Mouse (Mus musculus) Patski (cell line): ENCODE data around the gene Gm4792. TPM values are rescaled to one million over a fixed set of nuclear protein-coding genes. Genes with fewer than 3 reads are reported as not detected.

ENCODE experiments used
- ATAC-seq: fragments of 100-300 bp; one replicate; pipeline ENCODE4 v1.8.0; 2021
- CTCF ChIA-PET: fragments of 350-600 bp; sonication (Branson Sonifier 250); formaldehyde crosslinking; loops from one replicate; lab custom pipeline; 2022; ENCODE audit warnings: inconsistent platforms; lab: Charles Lee
- POLR2A ChIA-PET: fragments of 350-600 bp; sonication (Branson Sonifier 250); formaldehyde crosslinking; loops from one replicate; lab custom pipeline; 2022; ENCODE audit warnings: antibody characterized with exemption, inconsistent platforms; lab: Charles Lee
- DNase-seq: peaks from one replicate; pipeline ENCODE4 v3.0.0-alpha.2; 2011; ENCODE audit warnings: low read depth, low spot score
- H3K27me3 ChIP-seq: fragments of 371-371 bp; one replicate; pipeline ENCODE4 v1.5.1; 2021
- CTCF ChIP-seq: fragments of 100-300 bp; IDR thresholded peaks from one replicate; pipeline ENCODE4 v1.5.1; 2021
- in situ Hi-C: fragments of 300-500 bp; cut with MboI; formaldehyde crosslinking; loops from 3 replicates; pipeline ENCODE4 v1.11.1; 2018; ENCODE audit warnings: low pct_unique_long_range_greater_than_20kb, mixed read lengths
- polyA plus RNA-seq: library from polyadenylated mRNA; unstranded; gene quantifications from one replicate; pipeline ENCODE4 v1.2.3, GENCODE M21; 2021

The Gm4792 gene
- polyA plus RNA-seq, 1 experiment from 2014 or later = not detected

DNA sequence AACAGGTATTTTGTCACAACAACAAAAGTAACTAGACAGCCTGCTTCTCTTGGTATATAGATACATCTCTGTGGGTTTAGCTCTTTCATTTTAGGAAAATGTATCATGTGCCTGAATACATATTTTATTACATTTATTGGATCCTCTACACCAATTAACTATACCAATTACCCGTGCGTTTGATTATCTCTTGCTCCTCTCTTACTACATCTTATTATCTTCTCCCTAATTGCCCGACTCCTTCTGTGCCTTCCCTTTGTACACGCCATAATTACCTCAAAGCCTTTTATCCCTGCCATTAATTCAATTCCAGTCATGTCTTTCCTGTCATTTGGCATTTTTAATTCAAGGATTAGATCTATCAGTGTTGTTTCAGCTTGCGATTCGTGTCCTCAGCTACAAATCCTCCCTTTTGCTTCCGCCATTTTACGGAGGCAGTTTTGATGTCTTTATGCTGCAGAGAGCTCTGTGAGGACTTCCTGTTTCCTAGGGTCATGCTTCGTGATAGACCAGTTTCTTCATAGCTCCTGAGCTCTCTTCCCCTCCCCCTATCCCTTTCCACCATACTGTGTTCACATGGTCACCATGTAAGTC is 5.7 kb upstream of the Gm4792 start:
- CTCF ChIA-PET = interaction anchor here (1.5 kb wide), 1 partner anchor 23 kb away, joined by 3 read pairs; no protein-coding TSS in a partner anchor
- in situ Hi-C loops = no loop called here

GRCm38 (mm10) chr10:94299301-94299700 is 798 bp upstream of the Gm4792 start:
- no peak for DNase-seq
- TF ChIP-seq CTCF = no peak
- POLR2A ChIA-PET = interaction anchor here (0.6 kb wide), 1 partner anchor 9 kb away, joined by 7 read pairs; no protein-coding TSS in a partner anchor
- CTCF ChIA-PET = interaction anchor here (1.4 kb wide), 1 partner anchor 29 kb away, joined by 3 read pairs; no protein-coding TSS in a partner anchor
- H3K27me3 ChIP-seq = peaks cover 13% of the 10 kb centered on the region
- in situ Hi-C loops = no loop called here
- no peak for ATAC-seq

More for the DNA sequence above, 5.7 kb upstream of the Gm4792 start:
- ATAC-seq (no peak), DNase-seq (no peak)
- H3K27me3 ChIP-seq = peaks cover 7% of the 10 kb centered on the region
- TF ChIP-seq CTCF = no peak
- POLR2A ChIA-PET = no interaction called here

- DNase-seq (no peak), ATAC-seq (no peak)
- POLR2A ChIA-PET = no interaction called here
- in situ Hi-C loops = no loop called here
- peaks cover 13% of the 10 kb centered on the region for H3K27me3 ChIP-seq
- CTCF ChIA-PET = no interaction called here
- TF ChIP-seq CTCF = no peak
These were observed 2.4 kb downstream of the Gm4792 start for GRCm38 (mm10) chr10:94295923-94296605.

GRCm38 (mm10) chr10:94294933-94295750 is 3.4 kb downstream of the Gm4792 start:
- H3K27me3 ChIP-seq = peaks cover 13% of the 10 kb centered on the region
- POLR2A ChIA-PET = no interaction called here
- CTCF ChIA-PET = no interaction called here
- in situ Hi-C loops = no loop called here
- ATAC-seq = peak; percentile 17
- TF ChIP-seq CTCF = no peak
- DNase-seq = peak; percentile 24

DNA sequence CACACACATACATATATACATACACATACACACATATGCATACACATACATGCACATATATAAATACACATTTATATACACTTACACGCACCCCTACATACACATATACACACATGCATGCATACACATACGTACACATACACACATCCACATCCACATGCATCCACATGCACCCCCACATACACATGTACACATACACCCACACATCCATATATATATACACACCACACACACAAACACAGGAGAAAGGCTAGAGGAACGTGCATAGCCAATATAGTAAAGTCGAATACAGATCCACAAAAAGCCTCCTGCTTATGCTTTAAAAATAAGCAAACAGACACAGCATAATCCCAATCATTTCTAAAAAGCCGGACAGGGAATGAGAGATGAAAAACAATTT is 4.1 kb downstream of the Gm4792 start:
- no peak for ATAC-seq
- POLR2A ChIA-PET = no interaction called here
- DNase-seq = no peak
- in situ Hi-C loops = no loop called here
- peaks cover 8% of the 10 kb centered on the region for H3K27me3 ChIP-seq
- CTCF ChIA-PET = no interaction called here
- TF ChIP-seq CTCF = no peak

GRCm38 (mm10) chr10:94282797-94283196 is 15.7 kb downstream of the Gm4792 start:
- no peaks in the 10 kb centered on the region for H3K27me3 ChIP-seq
- ATAC-seq = no peak
- no peak for TF ChIP-seq CTCF
- in situ Hi-C loops = no loop called here
- CTCF ChIA-PET = no interaction called here
- POLR2A ChIA-PET = no interaction called here
- DNase-seq = no peak

GRCm38 (mm10) chr10:94282179-94282578 is 16.3 kb downstream of the Gm4792 start:
- H3K27me3 ChIP-seq = no peaks in the 10 kb centered on the region
- in situ Hi-C loops = no loop called here
- ChIA-PET POLR2A (no interaction called here), CTCF (interaction anchor here (0.9 kb wide), 1 partner anchor 25 kb away, joined by 3 read pairs; no protein-coding TSS in a partner anchor)
- no peak for TF ChIP-seq CTCF
- no peak for DNase-seq
- no peak for ATAC-seq

GRCm38 (mm10) chr10:94276511-94276910 is 22.0 kb downstream of the Gm4792 start:
- ATAC-seq (no peak), DNase-seq (no peak)
- in situ Hi-C loops = no loop called here
- no peak for TF ChIP-seq CTCF
- ChIA-PET POLR2A (interaction anchor here (0.7 kb wide), 1 partner anchor 30 kb away, joined by 3 read pairs; no protein-coding TSS in a partner anchor), CTCF (no interaction called here)
- H3K27me3 ChIP-seq = no peaks in the 10 kb centered on the region

DNA sequence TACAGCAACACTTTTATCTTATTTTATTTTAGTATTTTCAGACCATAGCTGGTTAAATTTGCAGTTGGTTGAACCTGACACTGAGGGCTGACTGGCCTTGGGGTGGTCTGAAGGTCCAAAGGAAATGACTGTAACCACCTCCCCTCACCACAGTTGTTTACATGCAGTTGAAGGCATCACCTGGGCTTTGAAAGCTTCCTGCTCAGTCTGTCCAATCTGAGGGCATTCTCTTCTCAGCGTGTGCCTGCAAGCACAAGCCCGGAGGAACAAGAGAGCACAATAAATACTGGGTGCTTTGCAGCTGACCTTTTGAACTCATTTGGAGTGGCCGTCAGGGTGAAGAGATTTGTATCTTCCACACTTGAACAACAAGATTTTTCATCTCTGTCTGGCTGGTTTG is 23.2 kb downstream of the Gm4792 start:
- DNase-seq = no peak
- ATAC-seq = no peak
- ChIA-PET CTCF (no interaction called here), POLR2A (interaction anchor here (0.7 kb wide), 1 partner anchor 775 kb away, joined by 3 read pairs; no protein-coding TSS in a partner anchor)
- no peak for TF ChIP-seq CTCF
- in situ Hi-C loops = no loop called here
- no peaks in the 10 kb centered on the region for H3K27me3 ChIP-seq

- no peak for TF ChIP-seq CTCF
- peaks cover 4% of the 10 kb centered on the region for H3K27me3 ChIP-seq
- CTCF ChIA-PET = no interaction called here
- DNase-seq (no peak), ATAC-seq (no peak)
- POLR2A ChIA-PET = no interaction called here
- in situ Hi-C loops = no loop called here
These were observed 32.6 kb downstream of the Gm4792 start for GRCm38 (mm10) chr10:94265656-94266542.
